Mouse (Mus musculus): ENCODE results near the gene Scg5.

DNA sequence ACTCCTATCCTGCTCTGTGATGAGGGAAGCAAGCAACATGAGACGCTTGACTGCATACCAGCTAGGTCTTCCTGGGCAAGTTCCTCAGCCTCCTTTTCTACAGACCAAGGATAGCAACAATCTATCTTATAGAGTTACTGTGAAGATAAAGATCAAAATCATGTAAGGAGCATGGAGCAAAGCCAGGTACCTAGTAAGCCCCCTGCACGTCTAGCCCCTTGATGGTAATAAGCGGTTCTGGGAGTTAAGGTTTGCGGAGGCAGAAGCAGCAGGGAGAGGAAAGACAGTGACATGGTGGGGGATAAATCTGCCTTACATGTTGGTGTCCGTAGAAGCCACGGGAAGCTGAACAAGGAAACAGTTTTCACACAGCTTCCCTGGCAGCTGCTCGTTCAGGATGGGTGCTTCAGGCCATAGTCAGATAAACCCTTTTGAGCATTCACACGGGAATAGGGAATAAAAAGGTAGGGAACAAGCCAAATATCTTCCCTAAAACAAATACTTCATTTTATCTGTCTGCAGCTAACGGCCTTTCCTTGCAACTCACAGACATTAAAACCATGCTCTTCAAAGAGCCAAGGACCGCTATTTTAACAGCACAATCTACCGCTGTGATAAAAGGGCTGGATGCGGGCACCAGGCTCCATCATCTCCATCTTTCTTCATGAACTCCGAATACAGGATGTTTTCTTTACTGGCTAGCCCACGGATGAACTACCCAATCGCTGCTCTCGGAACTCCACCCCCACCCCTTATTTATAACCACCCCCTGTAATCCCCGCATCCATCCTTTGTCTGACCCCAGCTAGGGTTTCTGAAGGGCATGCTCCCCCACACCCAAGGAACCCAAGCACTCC is 607 bp downstream of the Scg5 start:
- TF ChIP-seq CTCF (IDR thresholded peaks at IDR 0.05) (no peak), EP300 (IDR thresholded peaks at IDR 0.05) (no peak)

Measured in lung, postnatal 0 days (tissue).